Mouse (Mus musculus): ENCODE data around the gene Lsm2. TPM values are rescaled to one million over a fixed set of nuclear protein-coding genes. Genes with fewer than 3 reads are reported as not detected.
"Not testable (repeated sequence)": the region's sequence is repeated elsewhere in the genome, so short reads cannot be mapped to it uniquely, and the experiment has no call there.

Lsm2 gene
- polyA plus RNA-seq, 1 experiment, result 93.3 TPM

GRCm38 (mm10) chr17:34964640-34965049 is 17.0 kb upstream of the Lsm2 start:
- Histone ChIP-seq H3K27ac (ENCODE audit: insufficient read depth, low read length) (peak overlapping the region; percentile 38; the same call in 1 of the 2 replicates), H3K4me1 (ENCODE audit: control insufficient read depth, insufficient read depth, low read length) (peaks cover 12% of the 10 kb centered on the region), H3K4me3 (ENCODE audit: insufficient read depth, low read length) (no peak overlapping the region)
- TF ChIP-seq POLR2A (IDR thresholded peaks at IDR 0.05; ENCODE audit: low read depth, low read length) (peak; percentile 24; the same call in 1 of the 2 replicates), CTCF (IDR thresholded peaks at IDR 0.05; ENCODE audit: borderline replicate concordance, insufficient read depth, low read length) (no peak)

GRCm38 (mm10) chr17:34965627-34966026 is 16.0 kb upstream of the Lsm2 start:
- Histone ChIP-seq H3K27ac (ENCODE audit: insufficient read depth, low read length) (peak overlapping the region; percentile 34; the same call in 1 of the 2 replicates), H3K4me1 (ENCODE audit: control insufficient read depth, insufficient read depth, low read length) (peaks cover 12% of the 10 kb centered on the region), H3K4me3 (ENCODE audit: insufficient read depth, low read length) (no peak overlapping the region)
- TF ChIP-seq POLR2A (IDR thresholded peaks at IDR 0.05; ENCODE audit: low read depth, low read length) (no peak), CTCF (IDR thresholded peaks at IDR 0.05; ENCODE audit: borderline replicate concordance, insufficient read depth, low read length) (no peak)

- not testable (repeated sequence) for H3K4me1 ChIP-seq (ENCODE audit: control insufficient read depth, insufficient read depth, low read length); H3K27ac ChIP-seq (ENCODE audit: insufficient read depth, low read length); H3K4me3 ChIP-seq (ENCODE audit: insufficient read depth, low read length)
Observed at GRCm38 (mm10) chr17:34969822-34970221, 11.8 kb upstream of the Lsm2 start, which contains the start of gene Gm20481. Gene Gm20481 (plus strand): TSS chr17:34969912.

DNA sequence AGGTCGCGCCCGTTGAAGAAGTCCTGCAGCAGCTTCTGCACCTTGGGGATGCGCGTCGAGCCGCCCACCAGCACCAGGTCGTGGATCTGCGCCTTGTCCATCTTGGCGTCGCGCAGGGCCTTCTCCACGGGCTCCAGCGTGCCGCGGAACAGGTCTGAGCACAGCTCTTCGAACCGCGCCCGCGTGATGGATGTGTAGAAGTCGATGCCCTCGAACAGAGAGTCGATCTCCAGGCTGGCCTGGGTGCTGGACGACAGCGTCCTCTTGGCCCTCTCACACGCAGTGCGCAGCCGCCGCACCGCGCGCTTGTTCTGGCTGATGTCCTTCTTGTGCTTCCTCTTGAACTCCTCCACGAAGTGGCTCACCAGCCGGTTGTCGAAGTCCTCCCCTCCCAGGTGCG is 10.8 kb upstream of the Lsm2 start:
- not testable (repeated sequence) for H3K4me3 ChIP-seq (ENCODE audit: insufficient read depth, low read length); H3K4me1 ChIP-seq (ENCODE audit: control insufficient read depth, insufficient read depth, low read length); H3K27ac ChIP-seq (ENCODE audit: insufficient read depth, low read length)

DNA sequence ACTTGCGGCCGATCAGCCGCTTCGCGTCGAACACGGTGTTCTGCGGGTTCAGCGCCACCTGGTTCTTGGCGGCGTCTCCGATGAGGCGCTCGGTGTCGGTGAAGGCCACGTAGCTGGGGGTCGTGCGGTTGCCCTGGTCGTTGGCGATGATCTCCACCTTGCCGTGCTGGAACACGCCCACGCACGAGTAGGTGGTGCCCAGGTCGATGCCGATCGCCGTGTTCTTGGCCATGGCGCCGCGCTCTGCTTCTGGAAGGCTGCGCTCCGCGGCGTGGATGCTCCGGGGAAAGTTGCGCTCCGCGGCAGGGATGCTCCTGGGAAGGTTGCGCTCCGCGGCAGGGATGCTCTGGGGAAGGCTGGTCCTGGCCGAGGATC is 10.0 kb upstream of the Lsm2 start:
- H3K27ac ChIP-seq (ENCODE audit: insufficient read depth, low read length); H3K4me1 ChIP-seq (ENCODE audit: control insufficient read depth, insufficient read depth, low read length): not testable (repeated sequence)
- H3K4me3 ChIP-seq (ENCODE audit: insufficient read depth, low read length), result peak overlapping the region; percentile 24

- TF ChIP-seq POLR2A (IDR thresholded peaks at IDR 0.05; ENCODE audit: low read depth, low read length), result peak; percentile 84
- Histone ChIP-seq H3K4me3 (ENCODE audit: insufficient read depth, low read length) (peak within 1 kb of the TSS; percentile 24), H3K27ac (ENCODE audit: insufficient read depth, low read length) (peak within 1 kb of the TSS; percentile 15; the same call in 1 of the 2 replicates)
- not testable (repeated sequence) for H3K4me1 ChIP-seq (ENCODE audit: control insufficient read depth, insufficient read depth, low read length)
Observed at GRCm38 (mm10) chr17:34972069-34972749, 9.5 kb upstream of the Lsm2 start, which contains the start of the genes Hspa1a and Hspa1l. Gene Hspa1a (minus strand): TSS chr17:34972156. Gene Hspa1l (plus strand): TSS chr17:34972703.

GRCm38 (mm10) chr17:34975581-34976492 is 5.8 kb upstream of the Lsm2 start:
- Histone ChIP-seq H3K4me3 (ENCODE audit: insufficient read depth, low read length) (no peak overlapping the region), H3K27ac (ENCODE audit: insufficient read depth, low read length) (no peak overlapping the region), H3K4me1 (ENCODE audit: control insufficient read depth, insufficient read depth, low read length) (no peaks in the 10 kb centered on the region)
- TF ChIP-seq POLR2A (IDR thresholded peaks at IDR 0.05; ENCODE audit: low read depth, low read length), result no peak
- no peak for TF ChIP-seq CTCF (IDR thresholded peaks at IDR 0.05; ENCODE audit: borderline replicate concordance, insufficient read depth, low read length)

DNA sequence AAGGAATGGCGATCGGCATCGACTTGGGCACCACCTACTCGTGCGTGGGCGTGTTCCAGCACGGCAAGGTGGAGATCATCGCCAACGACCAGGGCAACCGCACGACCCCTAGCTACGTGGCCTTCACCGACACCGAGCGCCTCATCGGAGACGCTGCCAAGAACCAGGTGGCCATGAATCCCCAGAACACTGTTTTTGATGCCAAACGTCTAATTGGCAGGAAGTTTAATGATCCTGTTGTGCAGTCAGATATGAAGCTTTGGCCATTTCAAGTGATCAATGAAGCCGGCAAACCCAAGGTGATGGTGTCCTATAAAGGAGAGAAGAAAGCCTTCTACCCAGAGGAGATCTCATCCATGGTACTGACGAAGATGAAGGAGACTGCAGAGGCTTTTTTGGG is 4.7 kb upstream of the Lsm2 start:
- Histone ChIP-seq H3K4me3 (ENCODE audit: insufficient read depth, low read length) (no peak overlapping the region), H3K4me1 (ENCODE audit: control insufficient read depth, insufficient read depth, low read length) (no peaks in the 10 kb centered on the region), H3K27ac (ENCODE audit: insufficient read depth, low read length) (no peak overlapping the region)
- TF ChIP-seq POLR2A (IDR thresholded peaks at IDR 0.05; ENCODE audit: low read depth, low read length) (no peak), CTCF (IDR thresholded peaks at IDR 0.05; ENCODE audit: borderline replicate concordance, insufficient read depth, low read length) (no peak)

GRCm38 (mm10) chr17:34978239-34978638 is 3.4 kb upstream of the Lsm2 start:
- TF ChIP-seq CTCF (IDR thresholded peaks at IDR 0.05; ENCODE audit: borderline replicate concordance, insufficient read depth, low read length), result no peak
- no peak for TF ChIP-seq POLR2A (IDR thresholded peaks at IDR 0.05; ENCODE audit: low read depth, low read length)
- H3K4me3 ChIP-seq (ENCODE audit: insufficient read depth, low read length), result no peak overlapping the region
- no peaks in the 10 kb centered on the region for H3K4me1 ChIP-seq (ENCODE audit: control insufficient read depth, insufficient read depth, low read length)
- no peak overlapping the region for H3K27ac ChIP-seq (ENCODE audit: insufficient read depth, low read length)

DNA sequence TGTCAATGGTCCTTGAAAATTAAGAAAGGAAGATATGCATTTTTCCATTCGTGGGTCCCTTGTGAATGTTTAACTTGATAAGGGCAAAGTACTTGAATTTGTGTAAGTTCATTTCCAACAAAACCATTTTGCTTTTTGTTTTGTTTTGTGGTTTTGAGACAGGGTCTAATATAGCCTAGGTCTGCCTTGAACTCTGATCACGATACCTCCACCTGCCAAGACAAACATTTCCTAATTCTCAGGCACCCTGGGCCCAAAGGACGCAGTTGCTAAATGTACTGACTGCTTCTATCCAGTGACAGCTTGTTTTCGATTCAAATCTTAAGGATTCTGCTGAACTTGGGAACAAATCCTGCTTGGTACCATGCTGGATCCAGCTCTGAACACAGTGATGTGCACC is 2.0 kb upstream of the Lsm2 start:
- TF ChIP-seq POLR2A (IDR thresholded peaks at IDR 0.05; ENCODE audit: low read depth, low read length) (no peak), CTCF (IDR thresholded peaks at IDR 0.05; ENCODE audit: borderline replicate concordance, insufficient read depth, low read length) (no peak)
- no peaks in the 10 kb centered on the region for H3K4me1 ChIP-seq (ENCODE audit: control insufficient read depth, insufficient read depth, low read length)
- H3K27ac ChIP-seq (ENCODE audit: insufficient read depth, low read length), result no peak overlapping the region
- H3K4me3 ChIP-seq (ENCODE audit: insufficient read depth, low read length), result no peak overlapping the region

Measured in embryonic fibroblast, embryonic 13.5 days (primary cell).